In genomic region chr11:108940655-108941412, GRCm38 (mm10) we compare ENCODE assay signal across 15 mouse cellular contexts. TPM values are rescaled to one million over a fixed set of nuclear protein-coding genes. Genes with fewer than 3 reads are reported as not detected.
DNase-seq lines count a peak whose midpoint lies in the region; ATAC-seq and TF ChIP-seq lines count a peak whose summit lies in the region.
"Had no signal": no experiment of that assay in that cellular context is flagged by ENCODE, and none has a peak within 500 bp of the region (broad histone marks: within the 10 kb centered on the region; RNA-seq: fewer than 3 reads in every experiment).

No protein-coding gene starts in this region.

- no peak overlapping the region for H3K9ac ChIP-seq in hindbrain, embryonic 11.5 days (ENCODE audit: low read depth, low read length)
- peak overlapping the region; percentile 25; the same call in 1 of the 2 replicates for H3K9ac ChIP-seq in midbrain, embryonic 12.5 days (replicated peaks)
- no peak overlapping the region for H3K9ac ChIP-seq in kidney, embryonic 15.5 days

- DNase-seq in cerebellum, postnatal 10 days: peak; percentile 42 to 57
- DNase-seq in cerebellum, postnatal 14 days: no peak
- DNase-seq in brain, embryonic 14.5 days (ENCODE audit: low read depth): peak; percentile 86
- DNase-seq in hindbrain, embryonic 11.5 days (ENCODE audit: low spot score): no peak
- DNase-seq in gastrocnemius, postnatal 10 days: no peak
- DNase-seq: adrenal gland, postnatal 36 days; gastrocnemius, adult 2 months; heart, postnatal 10 days; kidney, postnatal 14 days; liver had no signal

- H3K27me3 ChIP-seq in hindbrain, embryonic 11.5 days (ENCODE audit: control insufficient read depth, insufficient read depth, low read length): no peaks in the 10 kb centered on the region
- H3K27me3 ChIP-seq in midbrain, embryonic 12.5 days: no peaks in the 10 kb centered on the region
- no peaks in the 10 kb centered on the region for H3K27me3 ChIP-seq in kidney, embryonic 15.5 days
- H3K27me3 ChIP-seq: megakaryocyte, embryonic 14.5 days had no signal

- no peak for ATAC-seq in hindbrain, embryonic 11.5 days (ENCODE audit: low FRiP score)
- peak; percentile 16; the same call in 1 of the 2 replicates for ATAC-seq in midbrain, embryonic 12.5 days (ENCODE audit: low FRiP score, low read depth)
- no peak for ATAC-seq in erythroblast, adult 5-6 weeks (replicated peaks; ENCODE audit: low FRiP score, poor library complexity, severe bottlenecking)
- ATAC-seq in kidney, embryonic 15.5 days (replicated peaks; ENCODE audit: low FRiP score): no peak

- H3K4me1 ChIP-seq in hindbrain, embryonic 11.5 days (replicated peaks; ENCODE audit: control insufficient read depth, insufficient read depth, low read length): no peaks in the 10 kb centered on the region; the same call in 1 of the 2 replicates
- peaks cover 47% of the 10 kb centered on the region for H3K4me1 ChIP-seq in midbrain, embryonic 12.5 days
- H3K4me1 ChIP-seq in kidney, embryonic 15.5 days: peaks cover 16% of the 10 kb centered on the region
- H3K4me1 ChIP-seq: megakaryocyte, embryonic 14.5 days had no signal

- peak overlapping the region; percentile 25; the same call in 1 of the 2 replicates for H3K27ac ChIP-seq in hindbrain, embryonic 11.5 days (ENCODE audit: low read depth, low read length)
- H3K27ac ChIP-seq in midbrain, embryonic 12.5 days (replicated peaks): peak overlapping the region; percentile 80
- H3K27ac ChIP-seq in kidney, embryonic 15.5 days: no peak overlapping the region
- H3K27ac ChIP-seq: gastrocnemius, adult 2 months had no signal

- no peaks in the 10 kb centered on the region for H3K9me3 ChIP-seq in hindbrain, embryonic 11.5 days (ENCODE audit: control insufficient read depth, low read length)
- H3K9me3 ChIP-seq in midbrain, embryonic 12.5 days: no peaks in the 10 kb centered on the region
- no peaks in the 10 kb centered on the region for H3K9me3 ChIP-seq in kidney, embryonic 15.5 days (replicated peaks)

- TF ChIP-seq POLR2A in brain, embryonic 14.5 days (IDR thresholded peaks at IDR 0.05; ENCODE audit: borderline replicate concordance, extremely low read depth, insufficient read depth, insufficient read length, poor library complexity, severe bottlenecking): no peak

- no peak overlapping the region for H3K4me3 ChIP-seq in hindbrain, embryonic 11.5 days (ENCODE audit: low read depth, low read length)
- no peak overlapping the region for H3K4me3 ChIP-seq in midbrain, embryonic 12.5 days
- no peak overlapping the region for H3K4me3 ChIP-seq in kidney, embryonic 15.5 days (replicated peaks)
- H3K4me3 ChIP-seq: gastrocnemius, adult 2 months; megakaryocyte, embryonic 14.5 days had no signal

- 55% methylated on average over 19 of the region's 19 CpGs for WGBS in hindbrain, embryonic 11.5 days
- WGBS in midbrain, embryonic 12.5 days: 34% methylated on average over 19 of the region's 19 CpGs
- WGBS in kidney, embryonic 15.5 days: 56% methylated on average over 19 of the region's 19 CpGs

- H3K4me2 ChIP-seq in hindbrain, embryonic 11.5 days (replicated peaks; ENCODE audit: low read depth, low read length): no peak overlapping the region
- peak overlapping the region; percentile 25 for H3K4me2 ChIP-seq in midbrain, embryonic 12.5 days (replicated peaks)
- H3K4me2 ChIP-seq in kidney, embryonic 15.5 days: no peak overlapping the region

- H3K36me3 ChIP-seq in hindbrain, embryonic 11.5 days (ENCODE audit: control insufficient read depth, insufficient read depth, low read length): peaks cover 29% of the 10 kb centered on the region
- peaks cover 82% of the 10 kb centered on the region for H3K36me3 ChIP-seq in midbrain, embryonic 12.5 days
- peaks cover 82% of the 10 kb centered on the region for H3K36me3 ChIP-seq in kidney, embryonic 15.5 days

- no peak for TF ChIP-seq CTCF in brain, embryonic 14.5 days (IDR thresholded peaks at IDR 0.05; ENCODE audit: borderline replicate concordance, extremely low read depth, insufficient read depth, insufficient read length)

RNA-seq across cellular contexts. Expression of gene Axin2, which starts 20.7 kb away (rescaled TPM):
- 32.4 and 42.2 TPM in 2 replicates for polyA plus RNA-seq in brain, embryonic 14.5 days (2012; rRNA removed)
- 20.1 and 26.5 TPM in 2 replicates for polyA plus RNA-seq in hindbrain, embryonic 11.5 days (2014; fragmentation: Nextera tagmentation; extraction: Ambion mirVana)
- 19.8 and 28.1 TPM in 2 replicates for polyA plus RNA-seq in midbrain, embryonic 12.5 days (2016; fragmentation: Nextera tagmentation; extraction: Ambion mirVana)
- total RNA-seq in erythroblast, adult 5-6 weeks (2015; ENCODE audit: low replicate concordance): 0.42 TPM in 1 of 2 replicates, not detected in the other
- total RNA-seq in erythroblast, adult 5-6 weeks (2017; ENCODE audit: low replicate concordance): 0.51 and 0.84 TPM in 2 replicates
- 10 to 100 TPM; 10.8 to 18.6 TPM for total RNA-seq in gastrocnemius, postnatal 10 days (2021)
- 5.8 and 7.0 TPM in 2 replicates for polyA plus RNA-seq in kidney, embryonic 15.5 days (2015; fragmentation: Nextera tagmentation; extraction: Ambion mirVana)
- total RNA-seq: MEL had no signal

Comparison
In these comparisons a context has a peak if more than half of its experiments do, and no peak if none do; other contexts are left out.
1. DNase-seq: peak in cerebellum, postnatal 10 days (2 of 2) and brain, embryonic 14.5 days (single experiment); none in cerebellum, postnatal 14 days (0 of 2), hindbrain, embryonic 11.5 days (single experiment) and gastrocnemius, postnatal 10 days (single experiment).